Mouse (Mus musculus): Measurements from ENCODE around the gene Trmt6. TPM values are rescaled to one million over a fixed set of nuclear protein-coding genes. Genes with fewer than 3 reads are reported as not detected.

Trmt6 gene
- total RNA-seq, 2 experiments from 2014 or later = 5.7 to 5.8 TPM

Other genes starting within 250 kb of the Trmt6 start
- 100 to 1,000 TPM; 182 to 223 TPM for gene Gpcpd1, start 228.3 kb downstream of the Trmt6 start, total RNA-seq (2021)
- gene Shld1, start 129.1 kb downstream of the Trmt6 start, total RNA-seq (2021) = 1 to 10 TPM; 4.2 to 4.6 TPM
- under 1 TPM; 0.10 to 0.18 TPM for gene Chgb, start 34.8 kb downstream of the Trmt6 start, total RNA-seq (2021)
- gene Mcm8, start 86 bp upstream of the Trmt6 start, total RNA-seq (2021) = 1 to 10 TPM in 1 of 2 experiments, under 1 TPM in 1; 0.77 to 1.2 TPM
- gene Crls1, start 30.6 kb upstream of the Trmt6 start, total RNA-seq (2021) = 10 to 100 TPM; 12.5 to 13.3 TPM
- under 1 TPM in 1 of 2 experiments, not detected in 1; 0.08 TPM for gene Lrrn4, start 64.8 kb upstream of the Trmt6 start, total RNA-seq (2021)
- gene Fermt1, start 129.9 kb upstream of the Trmt6 start, total RNA-seq (2021) = not detected

Measured in gastrocnemius, postnatal 36 days (tissue).